Mouse (Mus musculus) spleen, postnatal 4 days (tissue): ENCODE data around the gene Dazap1.
"Not testable (repeated sequence)": the region's sequence is repeated elsewhere in the genome, so short reads cannot be mapped to it uniquely, and the experiment has no call there.

Experiments used
- DNase-seq, 2 experiments: peaks; one replicate each; pipeline ENCODE4 v3.0.0; 2022; ENCODE audit warnings: low spot score in 2 of 2

Dazap1 gene

GRCm38 (mm10) chr10:80260642-80261584 is at the start of gene Dazap1, which contains the start of gene Gamt:
Dazap1 (plus strand) TSS chr10:80261486.
Gamt (minus strand) TSS chr10:80261012.
- peak; percentile 97 to 98 for DNase-seq

GRCm38 (mm10) chr10:80211547-80212103 is 49.7 kb upstream of the Dazap1 start:
- DNase-seq: not testable (repeated sequence)

DNA sequence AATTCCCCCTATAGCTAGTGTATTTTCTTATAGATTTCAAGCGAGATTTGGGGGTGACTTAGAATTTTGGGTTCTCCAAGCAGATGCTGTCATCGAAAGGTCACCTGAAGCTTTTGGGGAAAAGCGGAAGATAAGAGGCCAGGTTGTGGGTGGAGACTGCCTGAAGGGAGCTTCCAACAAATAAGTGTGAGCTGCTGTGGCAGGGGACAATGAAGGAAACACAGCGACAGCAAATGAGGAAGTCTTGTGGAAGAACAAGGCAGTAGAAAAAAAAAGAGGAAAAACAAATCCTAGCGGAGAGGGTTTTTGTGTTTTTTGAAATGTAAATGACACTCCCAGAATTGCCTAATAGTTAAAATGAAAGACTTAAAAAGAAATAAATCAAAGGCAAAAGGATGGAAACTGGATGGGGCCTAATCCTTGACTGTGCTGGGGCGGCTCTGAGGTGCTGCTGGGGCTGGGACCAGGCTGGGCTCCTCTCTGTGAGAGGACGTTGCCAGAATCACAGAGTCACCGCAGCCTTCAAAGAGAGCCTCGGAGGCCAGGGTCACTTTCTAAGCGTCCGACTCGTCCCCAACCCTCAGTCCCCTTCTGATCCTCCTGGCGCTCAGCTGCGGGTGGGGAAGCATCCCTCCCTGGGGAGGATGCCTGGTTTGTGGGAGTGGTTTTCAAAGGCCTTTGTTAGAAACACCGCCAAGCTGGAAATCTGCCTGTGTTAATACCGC is 46.1 kb upstream of the Dazap1 start:
- no peak for DNase-seq

- DNase-seq: no peak
Observed at GRCm38 (mm10) chr10:80220676-80221075, 40.6 kb upstream of the Dazap1 start.

DNA sequence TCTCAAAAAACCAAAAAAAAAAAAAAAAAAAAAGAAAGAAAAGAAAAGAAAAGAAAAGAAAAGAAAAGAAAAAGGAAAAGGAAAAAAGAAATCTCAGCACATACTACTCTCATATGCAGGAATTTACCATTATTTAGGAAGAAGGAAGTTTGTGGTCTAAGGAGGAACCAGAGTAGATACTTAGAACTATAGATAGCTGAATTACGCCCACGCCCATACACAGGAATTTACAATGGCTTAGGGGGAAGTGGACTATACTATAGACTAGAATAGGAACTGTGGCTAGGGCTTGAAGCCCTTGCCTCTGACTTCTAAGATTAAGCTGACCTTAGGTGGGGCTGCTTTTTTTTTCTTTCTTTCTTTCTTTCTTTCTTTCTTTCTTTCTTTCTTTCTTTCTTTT is 38.1 kb upstream of the Dazap1 start:
- not testable (repeated sequence) for DNase-seq

GRCm38 (mm10) chr10:80226071-80226415 is 35.2 kb upstream of the Dazap1 start:
- no peak for DNase-seq

DNA sequence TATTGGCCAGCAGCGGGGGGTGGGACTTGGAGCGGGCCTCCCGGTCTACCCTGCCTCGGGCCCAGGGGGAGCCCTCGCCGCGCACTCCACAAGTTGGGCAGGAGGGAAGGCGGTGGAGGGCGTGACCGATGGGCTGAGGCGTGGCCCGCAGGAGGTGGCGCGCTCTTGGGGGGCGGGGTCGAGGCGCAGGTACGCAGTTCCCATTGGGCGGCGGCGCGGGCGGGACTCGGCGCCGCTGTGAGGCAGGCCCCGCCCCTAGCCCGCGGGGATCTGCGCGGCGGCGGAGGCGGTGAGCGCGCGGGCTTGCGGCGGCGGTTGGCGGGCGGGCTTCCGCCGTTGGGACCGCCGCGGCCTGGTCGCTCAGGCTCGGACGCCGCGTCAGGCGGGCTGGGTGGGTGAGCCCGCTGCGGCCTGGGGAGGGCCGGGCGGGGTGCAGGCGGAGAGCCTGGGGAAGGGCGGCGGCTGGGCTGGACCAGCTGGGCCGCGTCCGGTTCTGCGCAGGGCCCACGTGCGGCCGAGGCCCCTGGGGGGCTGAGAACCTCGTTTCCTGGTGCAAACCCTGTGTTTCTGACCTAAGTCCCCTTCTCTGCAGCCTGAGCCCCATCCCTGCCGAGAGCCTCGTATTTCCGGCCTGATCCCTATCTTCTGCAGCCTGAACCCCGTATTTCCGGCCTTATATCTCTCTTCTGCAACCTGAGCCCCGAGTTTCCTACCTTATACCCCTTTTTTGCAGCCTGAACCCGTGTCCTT is 34.7 kb upstream of the Dazap1 start, which contains the start of gene Mum1:
Gene Mum1 (plus strand): TSS at position 19 of the 750 bp plus-strand sequence.
- DNase-seq: peak; percentile 98

GRCm38 (mm10) chr10:80227166-80227539 is 34.1 kb upstream of the Dazap1 start:
- DNase-seq: no peak

DNA sequence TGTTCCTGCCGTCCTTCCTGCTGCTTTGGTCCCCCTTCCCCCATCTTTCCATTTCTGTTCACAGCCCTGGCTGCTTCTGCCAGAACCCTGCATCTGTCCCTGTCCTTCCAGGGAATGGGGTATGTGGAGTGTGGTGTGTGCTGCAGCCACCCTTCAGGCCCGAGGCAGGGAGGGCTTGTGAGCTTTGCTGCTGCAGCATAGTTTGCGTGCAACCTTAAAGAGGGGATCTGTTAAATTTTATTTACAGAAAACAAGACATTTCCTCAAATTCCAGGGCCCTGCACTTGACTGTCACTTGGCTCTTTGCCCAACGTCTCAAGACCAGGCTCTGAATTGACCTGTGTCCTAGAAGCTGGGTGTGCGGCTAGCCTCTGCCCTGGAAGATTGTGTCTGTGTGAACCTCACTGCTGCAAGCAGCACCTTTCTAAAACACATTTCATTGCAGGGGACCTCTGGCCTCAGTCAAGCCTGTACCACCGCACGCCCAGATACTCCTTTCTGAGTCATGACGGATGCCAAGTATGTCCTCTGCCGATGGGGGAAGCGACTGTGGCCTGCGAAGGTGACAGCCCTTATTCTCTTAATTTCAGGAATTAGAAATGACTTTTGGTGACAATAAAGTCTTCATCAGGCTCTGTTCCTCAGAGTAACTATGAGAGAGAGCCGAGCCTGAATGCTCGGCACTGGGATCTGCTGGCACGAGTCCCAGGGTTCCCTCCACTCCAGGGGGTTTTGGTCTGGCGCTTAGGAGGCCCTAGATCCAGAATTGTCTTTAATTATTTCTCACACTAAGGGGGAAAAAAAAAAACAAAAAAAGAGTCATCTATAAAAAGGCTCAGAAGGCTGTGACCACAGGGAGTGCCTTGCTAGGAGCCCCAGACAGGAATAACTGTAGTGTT is 33.2 kb upstream of the Dazap1 start:
- no peak for DNase-seq

DNA sequence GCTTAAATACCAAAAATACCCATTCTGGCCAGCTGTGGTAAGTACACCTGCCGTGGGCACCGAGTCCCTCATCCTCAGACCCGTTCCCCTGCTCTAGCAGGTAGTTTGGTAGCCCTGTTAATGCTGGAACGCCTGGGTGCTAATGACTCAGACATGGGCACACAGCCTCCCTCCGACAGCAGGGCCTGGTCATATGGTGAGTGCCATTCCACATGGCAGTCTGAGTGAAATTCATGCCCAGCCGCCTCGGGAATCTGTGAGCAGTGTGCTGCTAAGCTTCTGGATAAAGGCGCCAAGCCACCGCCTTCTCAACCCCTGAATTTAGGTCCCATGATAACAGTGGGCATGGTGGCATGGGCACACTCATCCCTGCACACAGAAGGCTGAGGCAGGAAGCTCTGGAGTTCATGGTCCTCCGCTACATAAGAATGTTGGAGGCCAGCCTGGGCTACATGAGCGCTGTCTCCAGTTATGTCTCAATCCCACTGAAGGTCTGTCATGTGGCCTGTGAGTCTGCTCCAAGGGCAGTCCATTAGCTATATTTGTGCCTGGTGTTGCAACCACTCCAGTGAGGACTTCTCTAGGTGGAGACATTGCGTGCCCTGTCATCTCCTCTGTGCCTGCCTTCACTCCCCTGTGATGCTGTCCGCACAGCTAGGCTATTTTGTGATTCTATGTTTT is 25.0 kb upstream of the Dazap1 start:
- no peak for DNase-seq

- no peak for DNase-seq
Observed at GRCm38 (mm10) chr10:80237020-80237419, 24.3 kb upstream of the Dazap1 start.

- no peak for DNase-seq
Observed at GRCm38 (mm10) chr10:80238306-80238705, 23.0 kb upstream of the Dazap1 start.

- DNase-seq: no peak
Observed at GRCm38 (mm10) chr10:80239791-80240190, 21.5 kb upstream of the Dazap1 start.

GRCm38 (mm10) chr10:80242088-80242487 is 19.2 kb upstream of the Dazap1 start:
- peak in 1 of 2 experiments; percentile 56 for DNase-seq

DNA sequence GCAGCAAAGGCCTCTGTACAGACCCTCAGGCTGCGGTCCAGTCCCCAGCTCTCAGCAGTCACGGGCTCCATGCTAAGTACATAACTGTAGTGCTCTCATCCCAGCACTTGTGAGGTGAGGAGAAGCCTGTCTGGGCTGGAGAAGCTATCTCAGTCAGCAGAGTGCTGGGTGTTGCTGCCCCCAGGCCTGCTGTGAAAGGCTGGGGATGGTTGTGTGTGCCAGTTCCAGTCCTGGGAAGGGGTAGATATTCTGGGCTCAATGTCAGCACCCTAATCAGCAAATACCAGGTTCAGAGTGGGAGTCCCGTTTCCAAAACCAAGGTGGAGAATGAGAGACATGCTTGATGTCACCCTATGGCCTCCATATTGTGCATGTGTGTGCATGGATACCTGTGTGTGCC is 18.7 kb upstream of the Dazap1 start:
- DNase-seq: no peak

DNA sequence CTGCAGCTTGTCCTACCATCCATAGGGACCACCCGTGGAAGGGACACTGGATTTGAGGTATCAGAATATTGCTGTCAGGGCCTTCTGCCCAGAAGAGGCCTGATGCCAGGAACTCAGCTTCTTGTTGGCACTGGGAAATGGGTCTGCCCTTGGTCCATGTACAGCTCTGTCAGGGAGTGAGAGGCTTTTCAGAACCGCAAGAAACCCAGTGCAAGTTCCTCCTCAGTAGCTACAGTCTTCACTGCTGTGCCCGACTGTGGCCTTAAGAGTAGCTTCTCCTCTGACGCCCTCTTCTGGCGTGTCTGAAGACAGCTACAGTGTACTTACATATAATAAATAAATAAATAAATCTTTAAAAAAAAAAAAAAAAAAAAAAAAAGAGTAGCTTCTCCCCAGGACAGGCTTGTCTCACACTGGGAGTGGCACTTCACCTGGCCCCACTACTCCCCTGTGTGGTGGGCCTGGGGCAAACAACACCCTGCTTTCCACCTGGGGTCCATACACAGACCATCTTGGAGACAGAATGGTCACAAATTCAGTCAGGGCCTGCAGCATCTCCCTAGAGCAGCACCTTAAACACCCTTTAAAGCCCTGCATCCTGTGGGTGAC is 16.4 kb upstream of the Dazap1 start:
- no peak for DNase-seq

GRCm38 (mm10) chr10:80245600-80245999 is 15.7 kb upstream of the Dazap1 start:
- DNase-seq: peak; percentile 84 to 91

DNA sequence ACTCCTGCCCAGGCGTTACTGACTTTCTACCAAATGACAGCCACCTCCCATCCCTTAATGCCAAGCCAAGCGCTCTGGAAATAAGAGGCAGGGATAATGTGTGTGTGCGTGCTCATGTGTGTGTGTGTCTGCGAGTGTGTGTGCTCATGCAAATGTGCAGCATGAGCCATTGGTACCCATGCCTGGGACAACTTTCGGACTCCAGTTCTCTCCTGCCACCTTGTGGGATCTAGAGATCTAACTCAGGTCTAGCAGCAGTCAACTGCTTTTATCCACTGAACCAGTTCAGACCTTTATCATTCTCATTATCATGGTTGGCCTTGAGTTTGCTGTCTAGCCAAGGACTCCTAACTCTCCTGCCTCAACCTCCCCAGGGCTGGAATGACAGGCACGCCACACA is 13.4 kb upstream of the Dazap1 start:
- no peak for DNase-seq

GRCm38 (mm10) chr10:80248437-80248836 is 12.8 kb upstream of the Dazap1 start:
- not testable (repeated sequence) for DNase-seq
